Mouse (Mus musculus) neural tube, embryonic 14.5 days (tissue): Measurements from ENCODE around the gene Ptger4. TPM values are rescaled to one million over a fixed set of nuclear protein-coding genes. Genes with fewer than 3 reads are reported as not detected.

ENCODE experiments used
- ATAC-seq: fragments of 200-750 bp; cut with Nextera tagmentation; 2 replicates; pipeline ENCODE4 v1.8.0; 2017; ENCODE audit warnings: low read depth, mild to moderate bottlenecking, moderate TSS enrichment, moderate library complexity
- H3K27ac ChIP-seq: fragments of 300-500 bp; sonication (generic); 2 replicates; pipeline ENCODE4 v1.5.1; 2014; ENCODE audit warnings: low read depth, mild to moderate bottlenecking, control low read depth, low read length, moderate library complexity, mixed read lengths
- H3K27me3 ChIP-seq: fragments of 300-500 bp; sonication (generic); 2 replicates; pipeline ENCODE4 v1.6.1; 2014; ENCODE audit warnings: low read length; ENCODE audit not compliant: control insufficient read depth, insufficient read depth
- H3K36me3 ChIP-seq: fragments of 300-500 bp; sonication (generic); 2 replicates; pipeline ENCODE4 v1.6.1; 2014; ENCODE audit warnings: low read length, mixed read lengths; ENCODE audit not compliant: control insufficient read depth, insufficient read depth
- H3K4me1 ChIP-seq: fragments of 300-500 bp; sonication (generic); 2 replicates; pipeline ENCODE4 v1.6.1; 2014; ENCODE audit warnings: low read length; ENCODE audit not compliant: control insufficient read depth, insufficient read depth
- H3K4me2 ChIP-seq: fragments of 300-500 bp; sonication (generic); 2 replicates; pipeline ENCODE4 v1.6.1; 2014; ENCODE audit warnings: mild to moderate bottlenecking, low read depth, low read length, control low read depth
- H3K4me3 ChIP-seq: fragments of 300-500 bp; sonication (generic); 2 replicates; pipeline ENCODE4 v1.5.1; 2014; ENCODE audit warnings: low read depth, low read length, control low read depth, mixed read lengths
- H3K9ac ChIP-seq: fragments of 300-500 bp; sonication (generic); replicated peaks from 2 replicates; pipeline ENCODE4 v1.6.1; 2014; ENCODE audit warnings: low read depth, mild to moderate bottlenecking, control low read depth, low read length, mixed read lengths
- H3K9me3 ChIP-seq: fragments of 300-500 bp; sonication (generic); 2 replicates; pipeline ENCODE4 v1.6.1; 2016; ENCODE audit warnings: low read length; ENCODE audit not compliant: control insufficient read depth
- WGBS: fragments of 180-500 bp; shearing (Covaris S2); extraction: QIAGEN DNeasy Blood & Tissue Kit; methylation state at CpG from one replicate; pipeline ENCODE4 v1.1.7; 2014; 5-methylcytosine and 5-hydroxymethylcytosine counted together
- polyA plus RNA-seq: library from polyadenylated mRNA; unstranded; fragments of >200 nt; fragmentation: Nextera tagmentation; extraction: Ambion mirVana; gene quantifications from 2 replicates; pipeline ENCODE4 v1.2.1, GENCODE M21; 2014

Ptger4 gene
- polyA plus RNA-seq, result 5.8 and 5.9 TPM in 2 replicates

- Histone ChIP-seq H3K4me3 (peak within 1 kb of the TSS; percentile 48), H3K9me3 (no peaks in the 10 kb centered on the region), H3K9ac (peak within 1 kb of the TSS; percentile 39; the same call in 1 of the 2 replicates), H3K4me1 (peaks cover 20% of the 10 kb centered on the region), H3K4me2 (peak within 1 kb of the TSS; percentile 97), H3K27ac (no peak within 1 kb of the TSS), H3K27me3 (peaks cover 13% of the 10 kb centered on the region), H3K36me3 (no peaks in the 10 kb centered on the region)
- under 1% methylated on average over 60 of the region's 61 CpGs for WGBS
- ATAC-seq, result peak; percentile 95
Measured at GRCm38 (mm10) chr15:5243959-5244905, at the start of gene Ptger4. Gene Ptger4, minus strand, starts transcription at chr15:5244187.

- no peak for ATAC-seq
- no peak overlapping the region for H3K27ac ChIP-seq
- no peaks in the 10 kb centered on the region for H3K36me3 ChIP-seq
- H3K4me2 ChIP-seq, result no peak overlapping the region
- H3K27me3 ChIP-seq, result no peaks in the 10 kb centered on the region
- no peaks in the 10 kb centered on the region for H3K4me1 ChIP-seq
- no peaks in the 10 kb centered on the region for H3K9me3 ChIP-seq
- H3K4me3 ChIP-seq, result no peak overlapping the region
- WGBS, result 92% methylated on average over 8 of the region's 8 CpGs
- H3K9ac ChIP-seq, result no peak overlapping the region
Measured at GRCm38 (mm10) chr15:5288412-5288811, 44.4 kb upstream of the Ptger4 start.

GRCm38 (mm10) chr15:5287072-5287471, 43.1 kb upstream of the Ptger4 start:
- no peaks in the 10 kb centered on the region for H3K4me1 ChIP-seq
- H3K27ac ChIP-seq, result no peak overlapping the region
- 82% methylated on average over 5 of the region's 5 CpGs for WGBS
- H3K36me3 ChIP-seq, result no peaks in the 10 kb centered on the region
- H3K4me2 ChIP-seq, result no peak overlapping the region
- H3K27me3 ChIP-seq, result no peaks in the 10 kb centered on the region
- no peak for ATAC-seq
- H3K9ac ChIP-seq, result no peak overlapping the region
- no peak overlapping the region for H3K4me3 ChIP-seq
- no peaks in the 10 kb centered on the region for H3K9me3 ChIP-seq

- Histone ChIP-seq H3K9me3 (no peaks in the 10 kb centered on the region), H3K27ac (no peak overlapping the region), H3K4me3 (no peak overlapping the region), H3K4me1 (no peaks in the 10 kb centered on the region), H3K36me3 (no peaks in the 10 kb centered on the region), H3K27me3 (no peaks in the 10 kb centered on the region), H3K4me2 (no peak overlapping the region), H3K9ac (no peak overlapping the region)
- WGBS, result 93% methylated on average over 2 of the region's 2 CpGs
- ATAC-seq, result no peak
Measured at GRCm38 (mm10) chr15:5281316-5281715, 37.3 kb upstream of the Ptger4 start.

GRCm38 (mm10) chr15:5279831-5280230, 35.8 kb upstream of the Ptger4 start:
- no peak for ATAC-seq
- 86% methylated on average over 4 of the region's 4 CpGs for WGBS
- no peaks in the 10 kb centered on the region for H3K9me3 ChIP-seq
- no peak overlapping the region for H3K9ac ChIP-seq
- H3K4me3 ChIP-seq, result no peak overlapping the region
- H3K4me1 ChIP-seq, result no peaks in the 10 kb centered on the region
- H3K4me2 ChIP-seq, result no peak overlapping the region
- no peaks in the 10 kb centered on the region for H3K36me3 ChIP-seq
- no peak overlapping the region for H3K27ac ChIP-seq
- no peaks in the 10 kb centered on the region for H3K27me3 ChIP-seq

- no peaks in the 10 kb centered on the region for H3K9me3 ChIP-seq
- no peak overlapping the region for H3K9ac ChIP-seq
- H3K27ac ChIP-seq, result no peak overlapping the region
- H3K36me3 ChIP-seq, result no peaks in the 10 kb centered on the region
- no peaks in the 10 kb centered on the region for H3K4me1 ChIP-seq
- no peak for ATAC-seq
- no peak overlapping the region for H3K4me2 ChIP-seq
- no peak overlapping the region for H3K4me3 ChIP-seq
- no peaks in the 10 kb centered on the region for H3K27me3 ChIP-seq
Measured at GRCm38 (mm10) chr15:5278525-5278924, 34.5 kb upstream of the Ptger4 start.

GRCm38 (mm10) chr15:5273981-5274380, 30.0 kb upstream of the Ptger4 start:
- Histone ChIP-seq H3K27me3 (no peaks in the 10 kb centered on the region), H3K4me2 (no peak overlapping the region), H3K4me3 (no peak overlapping the region), H3K36me3 (no peaks in the 10 kb centered on the region), H3K9me3 (no peaks in the 10 kb centered on the region), H3K4me1 (no peaks in the 10 kb centered on the region), H3K27ac (no peak overlapping the region), H3K9ac (no peak overlapping the region)
- no peak for ATAC-seq
- WGBS, result 96% methylated on average over 1 of the region's 1 CpGs

- 0 out of 2 replicates have a peak, but pooled peaks cover 5% of the 10 kb centered on the region for H3K4me1 ChIP-seq
- no peak overlapping the region for H3K27ac ChIP-seq
- no peaks in the 10 kb centered on the region for H3K9me3 ChIP-seq
- no peak overlapping the region for H3K9ac ChIP-seq
- WGBS, result 65% methylated on average over 3 of the region's 3 CpGs
- H3K4me2 ChIP-seq, result no peak overlapping the region
- H3K4me3 ChIP-seq, result no peak overlapping the region
- no peaks in the 10 kb centered on the region for H3K36me3 ChIP-seq
- no peaks in the 10 kb centered on the region for H3K27me3 ChIP-seq
- ATAC-seq, result peak; percentile 65; the same call in 1 of the 2 replicates
Measured at GRCm38 (mm10) chr15:5266095-5266494, 22.1 kb upstream of the Ptger4 start.

GRCm38 (mm10) chr15:5262874-5263504, 19.0 kb upstream of the Ptger4 start:
- 0 out of 2 replicates have a peak, but pooled peaks cover 9% of the 10 kb centered on the region for H3K4me1 ChIP-seq
- 55% methylated on average over 10 of the region's 10 CpGs for WGBS
- H3K9ac ChIP-seq, result no peak overlapping the region
- H3K4me3 ChIP-seq, result no peak overlapping the region
- H3K27me3 ChIP-seq, result no peaks in the 10 kb centered on the region
- H3K27ac ChIP-seq, result no peak overlapping the region
- H3K36me3 ChIP-seq, result no peaks in the 10 kb centered on the region
- no peaks in the 10 kb centered on the region for H3K9me3 ChIP-seq
- peak; percentile 55; the same call in 1 of the 2 replicates for ATAC-seq
- H3K4me2 ChIP-seq, result no peak overlapping the region
